Mouse (Mus musculus) ES-Bruce4 (cell line): ENCODE data around the gene Epyc. TPM values are rescaled to one million over a fixed set of nuclear protein-coding genes. Genes with fewer than 3 reads are reported as not detected.

Source experiments
- H3K27ac ChIP-seq: 2 replicates; pipeline ENCODE4 v1.5.1; 2012; ENCODE audit warnings: low read length, inconsistent platforms; ENCODE audit not compliant: insufficient read depth
- H3K27me3 ChIP-seq: 2 replicates; pipeline ENCODE4 v1.6.1; 2012; ENCODE audit warnings: mild to moderate bottlenecking, low read length, inconsistent platforms; ENCODE audit not compliant: control insufficient read depth, poor library complexity, insufficient read depth, severe bottlenecking
- H3K36me3 ChIP-seq: 2 replicates; pipeline ENCODE4 v1.6.1; 2012; ENCODE audit warnings: inconsistent platforms, mild to moderate bottlenecking, low read length, moderate library complexity; ENCODE audit not compliant: control insufficient read depth, poor library complexity, insufficient read depth, severe bottlenecking
- H3K4me1 ChIP-seq: one replicate; pipeline ENCODE4 v1.8.1; 2011; ENCODE audit warnings: low read length; ENCODE audit not compliant: control insufficient read depth, insufficient read depth
- H3K4me3 ChIP-seq: 2 replicates; pipeline ENCODE4 v1.5.1; 2011; ENCODE audit warnings: low read depth, mild to moderate bottlenecking, low read length
- H3K9ac ChIP-seq: 2 replicates; pipeline ENCODE4 v1.6.1; 2012; ENCODE audit warnings: low read depth, mild to moderate bottlenecking, inconsistent platforms; ENCODE audit not compliant: poor library complexity, severe bottlenecking
- H3K9me3 ChIP-seq: replicated peaks from 2 replicates; pipeline ENCODE4 v1.6.1; 2012; ENCODE audit warnings: mild to moderate bottlenecking, low read length, inconsistent platforms; ENCODE audit not compliant: control insufficient read depth, poor library complexity, insufficient read depth, severe bottlenecking
- CTCF ChIP-seq: IDR thresholded peaks from one replicate; pipeline ENCODE4 v1.8.1; 2011; ENCODE audit warnings: low read depth, low read length
- EP300 ChIP-seq: IDR thresholded peaks from 2 replicates; pipeline ENCODE4 v1.6.1; 2011; ENCODE audit warnings: low read depth, low read length; ENCODE audit not compliant: insufficient read depth
- POLR2A ChIP-seq: IDR thresholded peaks from one replicate; pipeline ENCODE4 v1.8.1; 2011; ENCODE audit warnings: low read length; ENCODE audit not compliant: insufficient read depth
- polyA plus RNA-seq: library from polyadenylated mRNA; stranded (reverse); fragments of >200 nt; gene quantifications from 2 replicates; pipeline ENCODE4 v1.2.4, GENCODE M21; 2011; ENCODE audit warnings: low read depth; ENCODE audit not compliant: missing spikeins, insufficient read depth, insufficient read length

Epyc gene
- polyA plus RNA-seq: not detected in 2 replicates

DNA sequence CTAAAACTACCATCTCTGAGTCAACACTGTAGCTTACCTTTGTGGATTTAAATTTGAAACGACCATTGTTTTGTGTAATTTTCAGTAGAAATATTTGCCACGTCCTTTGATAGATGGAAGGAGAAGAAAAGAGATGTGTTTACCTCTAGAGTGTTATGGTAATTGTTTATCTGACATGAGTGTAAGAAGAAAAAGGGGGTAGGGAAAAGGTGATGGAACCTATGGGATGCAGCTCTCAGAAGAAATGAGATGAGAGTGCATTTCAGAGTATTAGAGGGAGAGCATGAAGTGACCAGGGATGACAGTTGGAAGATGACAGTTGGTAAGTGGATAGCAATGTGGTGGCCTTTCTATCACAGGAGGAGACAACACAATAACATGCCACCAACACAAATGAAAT lies at the start of gene Epyc:
Gene Epyc, plus strand, starts transcription at position 301 of the 400 bp plus-strand sequence.
- Histone ChIP-seq H3K27ac (no peak within 1 kb of the TSS), H3K9me3 (no peaks in the 10 kb centered on the region), H3K9ac (no peak within 1 kb of the TSS), H3K4me3 (no peak within 1 kb of the TSS), H3K36me3 (no peaks in the 10 kb centered on the region), H3K27me3 (no peaks in the 10 kb centered on the region), H3K4me1 (no peaks in the 10 kb centered on the region)
- no peak for TF ChIP-seq EP300
- TF ChIP-seq POLR2A: no peak
- no peak for TF ChIP-seq CTCF

DNA sequence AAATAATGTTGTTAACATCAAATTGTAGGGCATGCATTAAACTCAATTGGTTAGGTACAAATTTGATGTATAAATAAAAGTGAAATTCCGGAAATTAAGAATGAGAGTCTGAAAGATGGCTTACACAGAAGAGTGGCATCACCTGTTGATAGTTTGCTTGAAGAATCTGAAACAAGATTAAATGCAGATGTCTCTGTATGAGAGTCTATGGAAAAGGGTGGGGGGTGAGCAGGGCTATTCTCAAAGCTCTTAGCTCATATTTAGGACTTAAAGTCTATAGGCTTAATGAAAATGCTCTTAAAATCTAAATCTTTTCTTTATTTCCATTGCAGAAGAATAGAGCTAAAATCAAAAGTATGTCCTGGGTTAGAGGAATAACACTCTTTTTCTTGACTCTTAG lies 48.2 kb upstream of the Epyc start:
- Histone ChIP-seq H3K36me3 (no peaks in the 10 kb centered on the region), H3K4me1 (no peaks in the 10 kb centered on the region), H3K4me3 (no peak overlapping the region), H3K27me3 (no peaks in the 10 kb centered on the region), H3K27ac (no peak overlapping the region), H3K9me3 (no peaks in the 10 kb centered on the region), H3K9ac (no peak overlapping the region)
- TF ChIP-seq CTCF (no peak), EP300 (no peak), POLR2A (no peak)

DNA sequence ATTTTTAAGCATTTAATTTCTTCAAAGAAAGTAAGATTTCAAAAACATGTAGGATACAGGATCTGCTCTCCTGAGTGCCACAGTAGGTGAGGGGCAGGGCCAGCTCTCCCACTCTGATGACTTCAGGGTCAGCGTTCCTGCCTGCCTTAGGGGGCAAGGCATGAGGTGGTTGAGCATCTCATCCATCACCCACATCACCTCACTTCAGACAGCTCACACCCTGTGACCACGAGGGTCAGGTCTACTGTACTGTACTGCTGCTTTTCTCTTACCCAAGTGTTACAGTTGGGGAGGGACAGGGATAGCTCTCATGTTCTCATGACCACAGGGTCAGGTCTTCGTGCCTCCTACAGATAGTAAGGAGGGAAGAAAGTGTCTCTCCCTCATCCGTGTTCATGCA lies 42.1 kb upstream of the Epyc start:
- Histone ChIP-seq H3K36me3 (no peaks in the 10 kb centered on the region), H3K27ac (no peak overlapping the region), H3K9ac (no peak overlapping the region), H3K27me3 (no peaks in the 10 kb centered on the region), H3K4me1 (no peaks in the 10 kb centered on the region), H3K9me3 (no peaks in the 10 kb centered on the region), H3K4me3 (no peak overlapping the region)
- TF ChIP-seq POLR2A (no peak), EP300 (no peak), CTCF (no peak)

DNA sequence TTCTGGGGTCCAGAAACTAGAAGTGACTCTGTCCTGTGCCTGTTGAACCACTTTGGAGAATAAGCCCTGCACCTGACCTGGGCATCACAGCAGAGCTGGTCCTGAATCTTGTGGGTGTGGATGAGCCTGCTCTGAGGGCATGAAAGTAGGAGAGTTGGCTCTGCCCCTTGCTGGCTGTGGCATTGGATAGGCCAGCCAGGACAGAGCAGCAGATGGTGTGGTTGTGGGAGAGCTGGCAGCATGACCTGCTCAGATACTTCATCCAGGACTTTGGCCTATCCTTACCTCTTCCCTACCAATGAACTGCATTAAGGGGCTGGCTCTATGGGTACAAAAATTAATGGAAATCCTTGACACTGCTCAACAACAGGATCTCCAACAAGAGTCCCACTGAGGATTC lies 40.6 kb upstream of the Epyc start:
- TF ChIP-seq CTCF (no peak), EP300 (no peak), POLR2A (no peak)

DNA sequence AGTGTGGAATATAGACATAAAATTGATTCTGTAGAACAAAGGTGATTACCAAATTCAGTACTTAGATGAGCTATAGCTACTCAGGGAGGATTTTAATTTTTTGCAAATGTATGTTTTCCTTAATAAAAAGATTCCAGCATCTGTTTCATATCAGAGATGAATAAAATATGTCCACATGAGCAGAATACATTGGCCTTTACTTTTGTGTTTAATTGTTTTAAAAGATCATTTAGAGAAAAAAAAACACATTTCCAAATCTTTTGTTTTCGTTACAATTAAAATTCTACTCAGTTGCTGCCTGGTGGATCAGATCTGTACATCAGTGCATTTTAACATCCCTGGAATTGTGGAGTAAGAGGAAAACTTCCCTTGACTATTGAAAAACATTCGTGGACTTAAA lies 37.3 kb upstream of the Epyc start, which contains the start of gene Kera:
Gene Kera, plus strand, starts transcription at position 301 of the 400 bp plus-strand sequence.
- no peaks in the 10 kb centered on the region for H3K36me3 ChIP-seq
- no peaks in the 10 kb centered on the region for H3K27me3 ChIP-seq
- H3K4me1 ChIP-seq: no peaks in the 10 kb centered on the region
- H3K27ac ChIP-seq: no peak within 1 kb of the TSS
- H3K9me3 ChIP-seq: no peaks in the 10 kb centered on the region
- H3K9ac ChIP-seq: no peak within 1 kb of the TSS
- no peak within 1 kb of the TSS for H3K4me3 ChIP-seq
- TF ChIP-seq CTCF (no peak), EP300 (no peak), POLR2A (no peak)

More for the DNA sequence above, 40.6 kb upstream of the Epyc start:
- Histone ChIP-seq H3K27me3 (no peaks in the 10 kb centered on the region), H3K9me3 (no peaks in the 10 kb centered on the region), H3K27ac (no peak overlapping the region), H3K4me3 (no peak overlapping the region), H3K9ac (no peak overlapping the region), H3K4me1 (no peaks in the 10 kb centered on the region), H3K36me3 (no peaks in the 10 kb centered on the region)

DNA sequence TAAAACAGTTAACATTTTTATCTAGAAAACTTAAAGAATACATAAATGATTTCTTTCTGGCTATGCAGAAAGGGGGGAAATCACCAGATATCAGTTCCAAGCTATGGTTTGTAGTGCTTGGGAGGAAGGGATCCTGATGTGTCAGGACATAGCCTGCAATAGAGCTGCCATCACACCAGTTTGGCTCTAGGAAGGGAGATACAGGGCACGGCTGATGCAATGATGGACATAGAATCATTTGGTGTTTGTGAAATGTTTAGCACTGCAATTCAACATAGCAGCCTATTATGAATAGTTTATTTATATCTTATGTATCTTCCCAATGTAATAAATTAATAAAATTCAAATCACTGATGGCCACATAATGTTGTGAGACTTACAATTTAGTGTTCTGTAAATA lies 21.5 kb upstream of the Epyc start:
- no peak overlapping the region for H3K9ac ChIP-seq
- no peak overlapping the region for H3K4me3 ChIP-seq
- H3K4me1 ChIP-seq: no peaks in the 10 kb centered on the region
- H3K36me3 ChIP-seq: no peaks in the 10 kb centered on the region
- H3K27me3 ChIP-seq: no peaks in the 10 kb centered on the region
- H3K9me3 ChIP-seq: no peaks in the 10 kb centered on the region
- no peak overlapping the region for H3K27ac ChIP-seq
- TF ChIP-seq CTCF (no peak), EP300 (no peak), POLR2A (no peak)
